Mouse (Mus musculus) E14TG2a.4 (cell line): ENCODE results near the gene Adcyap1r1.

Source experiments
- CTCF ChIP-seq: conservative IDR thresholded peaks from 2 replicates; pipeline ENCODE4 v1.5.1; 2014; ENCODE audit warnings: low read length
- NANOG ChIP-seq: IDR thresholded peaks from 2 replicates; pipeline ENCODE4 v1.6.1; 2014; ENCODE audit warnings: borderline replicate concordance, low read length, mixed read lengths

DNA sequence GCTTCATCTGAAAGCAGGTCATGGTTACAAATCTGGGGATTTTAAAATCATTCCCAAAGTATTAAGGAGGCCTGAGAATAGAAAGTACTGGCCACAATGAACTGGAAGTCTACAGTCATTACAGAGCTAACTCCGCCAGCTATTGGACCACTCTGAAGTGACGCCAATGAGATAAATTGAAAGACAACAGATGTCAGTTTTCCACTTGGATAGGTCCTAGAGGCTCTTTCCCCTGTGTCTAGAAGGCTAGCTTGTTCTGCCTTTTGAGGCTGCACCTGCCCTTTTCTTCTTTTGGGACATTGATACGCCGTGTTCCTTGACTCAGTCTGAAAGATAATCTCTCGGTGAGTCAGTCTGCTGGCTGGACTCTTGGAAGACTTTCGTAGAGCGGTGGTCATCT lies 50.5 kb downstream of the Adcyap1r1 start:
- TF ChIP-seq CTCF (no peak), NANOG (no peak)
